Mouse (Mus musculus): ENCODE measurements at regions not wholly inside any gene's neighbourhood (a gene's known extent, or its start where the extent isn't known, plus 50 kb on each side); places are given as distances from the start of the nearest gene placed in this dataset.
"Not testable (repeated sequence)": the region's sequence is repeated elsewhere in the genome, so short reads cannot be mapped to it uniquely, and the experiment has no call there.

- ATAC-seq (ENCODE audit: low FRiP score, low read depth); H3K4me3 ChIP-seq; H3K4me2 ChIP-seq (replicated peaks); H3K9ac ChIP-seq; H3K36me3 ChIP-seq; H3K9me3 ChIP-seq; H3K4me1 ChIP-seq; H3K27ac ChIP-seq; H3K27me3 ChIP-seq (replicated peaks): not testable (repeated sequence)
- WGBS, result 96% methylated on average over 4 of the region's 4 CpGs
Observed at GRCm38 (mm10) chr4:55630215-55630614, 97.9 kb upstream of the Klf4 start.

- no peaks in the 10 kb centered on the region for H3K36me3 ChIP-seq
- no peaks in the 10 kb centered on the region for H3K4me1 ChIP-seq
- no peak overlapping the region for H3K4me3 ChIP-seq
- WGBS, result 88% methylated on average over 9 of the region's 9 CpGs
- ATAC-seq (ENCODE audit: low FRiP score, low read depth), result no peak
- no peak overlapping the region for H3K4me2 ChIP-seq (replicated peaks)
- H3K27ac ChIP-seq, result no peak overlapping the region
- no peaks in the 10 kb centered on the region for H3K27me3 ChIP-seq (replicated peaks)
- no peaks in the 10 kb centered on the region for H3K9me3 ChIP-seq
- no peak overlapping the region for H3K9ac ChIP-seq
Observed at GRCm38 (mm10) chr4:55624779-55625178, 92.5 kb upstream of the Klf4 start.

GRCm38 (mm10) chr4:55623151-55623760, 91.0 kb upstream of the Klf4 start:
- H3K4me1 ChIP-seq, result no peaks in the 10 kb centered on the region
- 84% methylated on average over 4 of the region's 4 CpGs for WGBS
- no peak overlapping the region for H3K4me2 ChIP-seq (replicated peaks)
- no peak overlapping the region for H3K27ac ChIP-seq
- no peak overlapping the region for H3K9ac ChIP-seq
- no peaks in the 10 kb centered on the region for H3K27me3 ChIP-seq (replicated peaks)
- H3K36me3 ChIP-seq, result no peaks in the 10 kb centered on the region
- H3K9me3 ChIP-seq, result no peaks in the 10 kb centered on the region
- no peak overlapping the region for H3K4me3 ChIP-seq
- no peak for ATAC-seq (ENCODE audit: low FRiP score, low read depth)

GRCm38 (mm10) chr4:55622651-55623050, 90.4 kb upstream of the Klf4 start:
- no peak overlapping the region for H3K9ac ChIP-seq
- no peak overlapping the region for H3K27ac ChIP-seq
- no peaks in the 10 kb centered on the region for H3K36me3 ChIP-seq
- H3K4me3 ChIP-seq, result no peak overlapping the region
- H3K9me3 ChIP-seq, result no peaks in the 10 kb centered on the region
- H3K27me3 ChIP-seq (replicated peaks), result no peaks in the 10 kb centered on the region
- no peak for ATAC-seq (ENCODE audit: low FRiP score, low read depth)
- no peaks in the 10 kb centered on the region for H3K4me1 ChIP-seq
- 79% methylated on average over 4 of the region's 4 CpGs for WGBS
- no peak overlapping the region for H3K4me2 ChIP-seq (replicated peaks)

GRCm38 (mm10) chr4:55619891-55620290, 87.6 kb upstream of the Klf4 start:
- no peak overlapping the region for H3K27ac ChIP-seq
- no peaks in the 10 kb centered on the region for H3K36me3 ChIP-seq
- no peaks in the 10 kb centered on the region for H3K27me3 ChIP-seq (replicated peaks)
- H3K4me1 ChIP-seq, result no peaks in the 10 kb centered on the region
- ATAC-seq (ENCODE audit: low FRiP score, low read depth), result no peak
- H3K9me3 ChIP-seq, result no peaks in the 10 kb centered on the region
- 92% methylated on average over 3 of the region's 3 CpGs for WGBS
- no peak overlapping the region for H3K9ac ChIP-seq
- no peak overlapping the region for H3K4me3 ChIP-seq
- no peak overlapping the region for H3K4me2 ChIP-seq (replicated peaks)

- Histone ChIP-seq H3K27ac (no peak overlapping the region), H3K9me3 (no peaks in the 10 kb centered on the region), H3K4me2 (replicated peaks) (no peak overlapping the region), H3K4me1 (no peaks in the 10 kb centered on the region), H3K9ac (no peak overlapping the region), H3K27me3 (replicated peaks) (no peaks in the 10 kb centered on the region), H3K36me3 (no peaks in the 10 kb centered on the region), H3K4me3 (no peak overlapping the region)
- no peak for ATAC-seq (ENCODE audit: low FRiP score, low read depth)
- WGBS, result 78% methylated on average over 6 of the region's 6 CpGs
Observed at GRCm38 (mm10) chr4:55615808-55616207, 83.5 kb upstream of the Klf4 start.

- H3K4me1 ChIP-seq, result no peaks in the 10 kb centered on the region
- 87% methylated on average over 3 of the region's 3 CpGs for WGBS
- H3K27ac ChIP-seq, result no peak overlapping the region
- no peaks in the 10 kb centered on the region for H3K27me3 ChIP-seq (replicated peaks)
- H3K36me3 ChIP-seq, result no peaks in the 10 kb centered on the region
- no peaks in the 10 kb centered on the region for H3K9me3 ChIP-seq
- no peak overlapping the region for H3K4me3 ChIP-seq
- H3K9ac ChIP-seq, result no peak overlapping the region
- no peak overlapping the region for H3K4me2 ChIP-seq (replicated peaks)
- ATAC-seq (ENCODE audit: low FRiP score, low read depth), result no peak
Observed at GRCm38 (mm10) chr4:55613523-55613922, 81.3 kb upstream of the Klf4 start.

- Histone ChIP-seq H3K27ac (no peak overlapping the region), H3K4me2 (replicated peaks) (no peak overlapping the region), H3K36me3 (no peaks in the 10 kb centered on the region), H3K9me3 (no peaks in the 10 kb centered on the region), H3K9ac (no peak overlapping the region), H3K27me3 (replicated peaks) (no peaks in the 10 kb centered on the region), H3K4me1 (no peaks in the 10 kb centered on the region), H3K4me3 (no peak overlapping the region)
- ATAC-seq (ENCODE audit: low FRiP score, low read depth), result no peak
- WGBS, result 88% methylated on average over 4 of the region's 4 CpGs
Observed at GRCm38 (mm10) chr4:55610998-55611397, 78.7 kb upstream of the Klf4 start.

- no peak for ATAC-seq (ENCODE audit: low FRiP score, low read depth)
- Histone ChIP-seq H3K4me3 (no peak overlapping the region), H3K27me3 (replicated peaks) (no peaks in the 10 kb centered on the region), H3K27ac (no peak overlapping the region), H3K4me1 (no peaks in the 10 kb centered on the region), H3K36me3 (no peaks in the 10 kb centered on the region), H3K9me3 (no peaks in the 10 kb centered on the region), H3K4me2 (replicated peaks) (no peak overlapping the region), H3K9ac (no peak overlapping the region)
- 89% methylated on average over 5 of the region's 5 CpGs for WGBS
Observed at GRCm38 (mm10) chr4:55609214-55609613, 76.9 kb upstream of the Klf4 start.

GRCm38 (mm10) chr4:55605541-55605940, 73.3 kb upstream of the Klf4 start:
- Histone ChIP-seq H3K9me3 (no peaks in the 10 kb centered on the region), H3K4me3 (no peak overlapping the region), H3K36me3 (no peaks in the 10 kb centered on the region), H3K4me2 (replicated peaks) (no peak overlapping the region), H3K27ac (no peak overlapping the region), H3K27me3 (replicated peaks) (no peaks in the 10 kb centered on the region), H3K4me1 (no peaks in the 10 kb centered on the region), H3K9ac (no peak overlapping the region)
- ATAC-seq (ENCODE audit: low FRiP score, low read depth), result no peak
- 87% methylated on average over 9 of the region's 9 CpGs for WGBS

- 91% methylated on average over 11 of the region's 11 CpGs for WGBS
- ATAC-seq (ENCODE audit: low FRiP score, low read depth), result no peak
- no peaks in the 10 kb centered on the region for H3K9me3 ChIP-seq
Observed at GRCm38 (mm10) chr4:55604915-55605314, 72.6 kb upstream of the Klf4 start.

GRCm38 (mm10) chr4:55603821-55604435, 71.7 kb upstream of the Klf4 start:
- Histone ChIP-seq H3K27ac (no peak overlapping the region), H3K9ac (no peak overlapping the region), H3K27me3 (replicated peaks) (no peaks in the 10 kb centered on the region), H3K9me3 (no peaks in the 10 kb centered on the region), H3K4me3 (no peak overlapping the region), H3K36me3 (no peaks in the 10 kb centered on the region), H3K4me2 (replicated peaks) (no peak overlapping the region), H3K4me1 (no peaks in the 10 kb centered on the region)
- 72% methylated on average over 4 of the region's 4 CpGs for WGBS
- ATAC-seq (ENCODE audit: low FRiP score, low read depth), result no peak

More at GRCm38 (mm10) chr4:55604915-55605314, 72.6 kb upstream of the Klf4 start:
- Histone ChIP-seq H3K36me3 (no peaks in the 10 kb centered on the region), H3K9ac (no peak overlapping the region), H3K27ac (no peak overlapping the region), H3K4me1 (no peaks in the 10 kb centered on the region), H3K4me2 (replicated peaks) (no peak overlapping the region), H3K27me3 (replicated peaks) (no peaks in the 10 kb centered on the region), H3K4me3 (no peak overlapping the region)

- no peaks in the 10 kb centered on the region for H3K36me3 ChIP-seq
Observed at GRCm38 (mm10) chr4:55595203-55595602, 62.9 kb upstream of the Klf4 start.

More at GRCm38 (mm10) chr4:55595203-55595602, 62.9 kb upstream of the Klf4 start:
- no peak overlapping the region for H3K4me3 ChIP-seq
- H3K27ac ChIP-seq, result no peak overlapping the region
- H3K9ac ChIP-seq, result no peak overlapping the region
- 86% methylated on average over 7 of the region's 7 CpGs for WGBS
- ATAC-seq (ENCODE audit: low FRiP score, low read depth), result no peak
- H3K4me1 ChIP-seq, result no peaks in the 10 kb centered on the region
- H3K27me3 ChIP-seq (replicated peaks), result no peaks in the 10 kb centered on the region
- no peak overlapping the region for H3K4me2 ChIP-seq (replicated peaks)
- H3K9me3 ChIP-seq, result no peaks in the 10 kb centered on the region
